Mouse (Mus musculus): ENCODE data around the gene Cyp2d10. TPM values are rescaled to one million over a fixed set of nuclear protein-coding genes. Genes with fewer than 3 reads are reported as not detected.

The Cyp2d10 gene
- total RNA-seq, 1 experiment: not detected

GRCm38 (mm10) chr15:82418616-82419015 is 11.6 kb upstream of the Cyp2d10 start:
- TF ChIP-seq ZNF384 (IDR thresholded peaks at IDR 0.05; ENCODE audit: low read depth, low read length): no peak
- no peak for TF ChIP-seq CHD2 (IDR thresholded peaks at IDR 0.05; ENCODE audit: low read depth, low read length)
- TF ChIP-seq HCFC1 (IDR thresholded peaks at IDR 0.05; ENCODE audit: borderline replicate concordance, insufficient read depth, low read length): no peak
- TF ChIP-seq MAFK (IDR thresholded peaks at IDR 0.05; ENCODE audit: insufficient read depth, low read depth, low read length): no peak
- TF ChIP-seq ZC3H11A (IDR thresholded peaks at IDR 0.05; ENCODE audit: borderline replicate concordance, low read depth, low read length): no peak
- no peak overlapping the region for H3K27ac ChIP-seq (ENCODE audit: insufficient read depth, low read depth, low read length, poor library complexity, severe bottlenecking)
- in situ Hi-C loops (cut with MboI; ENCODE audit: low sequenced_read_pairs in 2 of 2, unreplicated experiment in 2 of 2): no loop called here
- no peak overlapping the region for H3K9ac ChIP-seq (ENCODE audit: insufficient read depth, low read depth, low read length, poor library complexity, severe bottlenecking)
- DNase-seq (ENCODE audit: low read depth, low spot score): no peak
- H3K4me1 ChIP-seq (ENCODE audit: control insufficient read depth in 2 of 2, insufficient read depth in 2 of 2, low read length in 2 of 2, poor library complexity in 1 of 2): no peaks in the 10 kb centered on the region
- H3K4me3 ChIP-seq (ENCODE audit: insufficient read depth in 1 of 2, low read depth in 1 of 2, low read length in 2 of 2, poor library complexity in 1 of 2, severe bottlenecking in 1 of 2): no peak overlapping the region
- H3K36me3 ChIP-seq (ENCODE audit: control insufficient read depth, insufficient read depth, low read length, poor library complexity, severe bottlenecking): no peaks in the 10 kb centered on the region
- H3K9me3 ChIP-seq (ENCODE audit: control insufficient read depth, insufficient read depth, low read depth, low read length): no peaks in the 10 kb centered on the region

DNA sequence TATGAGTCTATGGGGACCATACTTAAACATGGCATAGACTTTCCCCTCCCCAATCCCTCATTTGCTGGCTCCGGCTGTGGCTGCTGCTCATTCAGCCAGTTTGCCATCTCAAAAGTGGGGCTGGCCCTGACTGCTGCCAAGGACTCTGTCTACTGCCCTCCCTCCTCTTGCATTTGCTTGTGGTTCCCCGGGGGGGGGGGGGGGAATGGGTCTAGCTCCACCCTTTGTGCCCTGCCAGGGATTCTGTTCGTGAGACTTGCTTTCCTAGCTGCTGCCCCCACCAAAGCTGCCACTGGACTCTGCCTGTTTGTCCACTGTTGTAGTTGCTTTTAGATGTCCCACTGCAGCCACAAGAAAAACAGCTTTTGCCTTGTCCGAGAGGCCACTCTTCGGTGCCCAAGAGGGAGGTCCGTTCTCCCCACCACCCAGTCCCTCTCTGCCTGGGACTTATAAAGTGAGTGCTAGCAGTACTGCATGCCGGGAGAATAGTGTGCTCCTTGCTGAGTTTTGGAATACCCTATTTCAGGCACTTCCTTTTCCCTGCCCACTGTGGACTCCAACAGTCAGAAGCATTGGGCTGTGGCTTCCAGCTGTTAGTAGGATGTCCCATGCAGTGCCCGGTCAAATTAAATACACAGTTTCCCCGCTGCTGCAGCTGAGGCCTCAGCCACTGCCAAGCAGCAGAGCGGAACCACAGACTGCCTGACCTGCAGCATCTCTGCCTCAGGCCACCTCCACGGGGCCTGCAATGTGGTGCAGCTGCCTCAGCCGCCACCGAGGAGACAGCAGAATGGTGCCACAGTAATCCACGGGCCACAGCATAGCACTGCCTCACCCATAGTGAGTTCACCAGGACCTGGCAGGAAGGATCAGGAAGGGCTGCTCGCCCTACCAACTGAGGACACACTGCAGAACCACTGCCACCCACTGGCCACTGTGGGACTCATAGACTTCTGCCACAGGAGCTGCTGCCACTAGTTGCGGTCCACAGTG is 10.1 kb upstream of the Cyp2d10 start:
- Histone ChIP-seq H3K9ac (ENCODE audit: insufficient read depth, low read depth, low read length, poor library complexity, severe bottlenecking) (no peak overlapping the region), H3K27ac (ENCODE audit: insufficient read depth, low read depth, low read length, poor library complexity, severe bottlenecking) (no peak overlapping the region), H3K4me1 (ENCODE audit: control insufficient read depth in 2 of 2, insufficient read depth in 2 of 2, low read length in 2 of 2, poor library complexity in 1 of 2) (no peaks in the 10 kb centered on the region), H3K36me3 (ENCODE audit: control insufficient read depth, insufficient read depth, low read length, poor library complexity, severe bottlenecking) (no peaks in the 10 kb centered on the region), H3K9me3 (ENCODE audit: control insufficient read depth, insufficient read depth, low read depth, low read length) (no peaks in the 10 kb centered on the region), H3K4me3 (ENCODE audit: insufficient read depth in 1 of 2, low read depth in 1 of 2, low read length in 2 of 2, poor library complexity in 1 of 2, severe bottlenecking in 1 of 2) (peak overlapping the region; percentile 33 to 58; a peak in 3 of 4 replicates)
- DNase-seq (ENCODE audit: low read depth, low spot score): peak; percentile 8
- in situ Hi-C loops (cut with MboI; ENCODE audit: low sequenced_read_pairs in 2 of 2, unreplicated experiment in 2 of 2): no loop called here
- TF ChIP-seq CHD2 (IDR thresholded peaks at IDR 0.05; ENCODE audit: low read depth, low read length) (no peak), ZNF384 (IDR thresholded peaks at IDR 0.05; ENCODE audit: low read depth, low read length) (no peak), MAFK (IDR thresholded peaks at IDR 0.05; ENCODE audit: insufficient read depth, low read depth, low read length) (no peak), HCFC1 (IDR thresholded peaks at IDR 0.05; ENCODE audit: borderline replicate concordance, insufficient read depth, low read length) (no peak), ZC3H11A (IDR thresholded peaks at IDR 0.05; ENCODE audit: borderline replicate concordance, low read depth, low read length) (no peak)

- in situ Hi-C loops (cut with MboI; ENCODE audit: low sequenced_read_pairs in 2 of 2, unreplicated experiment in 2 of 2): no loop called here
- TF ChIP-seq ZNF384 (IDR thresholded peaks at IDR 0.05; ENCODE audit: low read depth, low read length): no peak
- TF ChIP-seq HCFC1 (IDR thresholded peaks at IDR 0.05; ENCODE audit: borderline replicate concordance, insufficient read depth, low read length): no peak
- no peaks in the 10 kb centered on the region for H3K9me3 ChIP-seq (ENCODE audit: control insufficient read depth, insufficient read depth, low read depth, low read length)
- H3K4me3 ChIP-seq (ENCODE audit: insufficient read depth in 1 of 2, low read depth in 1 of 2, low read length in 2 of 2, poor library complexity in 1 of 2, severe bottlenecking in 1 of 2): no peak overlapping the region
- DNase-seq (ENCODE audit: low read depth, low spot score): no peak
- no peak overlapping the region for H3K9ac ChIP-seq (ENCODE audit: insufficient read depth, low read depth, low read length, poor library complexity, severe bottlenecking)
- H3K4me1 ChIP-seq (ENCODE audit: control insufficient read depth in 2 of 2, insufficient read depth in 2 of 2, low read length in 2 of 2, poor library complexity in 1 of 2): no peaks in the 10 kb centered on the region
- no peaks in the 10 kb centered on the region for H3K36me3 ChIP-seq (ENCODE audit: control insufficient read depth, insufficient read depth, low read length, poor library complexity, severe bottlenecking)
- no peak overlapping the region for H3K27ac ChIP-seq (ENCODE audit: insufficient read depth, low read depth, low read length, poor library complexity, severe bottlenecking)
Measured at GRCm38 (mm10) chr15:82407536-82407935, 541 bp upstream of the Cyp2d10 start.

DNA sequence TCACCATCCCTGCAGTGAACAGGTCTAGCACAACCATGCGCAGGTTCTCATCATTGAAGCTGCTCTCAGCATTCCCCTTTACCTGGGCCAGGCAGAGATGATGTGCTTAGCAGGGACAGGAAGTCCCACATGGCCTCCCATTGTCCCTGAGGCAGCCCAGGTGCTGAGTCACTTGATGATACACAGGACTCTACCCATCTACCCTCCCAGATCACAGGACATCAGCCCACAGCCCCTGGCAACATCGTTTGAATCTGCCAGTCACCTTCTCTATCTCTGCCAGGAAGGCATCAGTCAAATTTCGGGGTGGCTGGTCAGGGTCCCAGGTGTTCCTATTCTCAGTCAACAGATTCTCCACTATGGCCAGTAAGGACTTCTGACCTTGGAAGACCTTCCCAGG is 2.8 kb downstream of the Cyp2d10 start:
- Histone ChIP-seq H3K27ac (ENCODE audit: insufficient read depth, low read depth, low read length, poor library complexity, severe bottlenecking) (no peak overlapping the region), H3K4me3 (ENCODE audit: insufficient read depth in 1 of 2, low read depth in 1 of 2, low read length in 2 of 2, poor library complexity in 1 of 2, severe bottlenecking in 1 of 2) (no peak overlapping the region), H3K9me3 (ENCODE audit: control insufficient read depth, insufficient read depth, low read depth, low read length) (no peaks in the 10 kb centered on the region), H3K4me1 (ENCODE audit: control insufficient read depth in 2 of 2, insufficient read depth in 2 of 2, low read length in 2 of 2, poor library complexity in 1 of 2) (no peaks in the 10 kb centered on the region), H3K36me3 (ENCODE audit: control insufficient read depth, insufficient read depth, low read length, poor library complexity, severe bottlenecking) (no peaks in the 10 kb centered on the region), H3K9ac (ENCODE audit: insufficient read depth, low read depth, low read length, poor library complexity, severe bottlenecking) (no peak overlapping the region)
- no peak for TF ChIP-seq MAFK (IDR thresholded peaks at IDR 0.05; ENCODE audit: insufficient read depth, low read depth, low read length)
- TF ChIP-seq CHD2 (IDR thresholded peaks at IDR 0.05; ENCODE audit: low read depth, low read length): no peak
- TF ChIP-seq ZC3H11A (IDR thresholded peaks at IDR 0.05; ENCODE audit: borderline replicate concordance, low read depth, low read length): no peak
- no peak for TF ChIP-seq ZNF384 (IDR thresholded peaks at IDR 0.05; ENCODE audit: low read depth, low read length)
- TF ChIP-seq HCFC1 (IDR thresholded peaks at IDR 0.05; ENCODE audit: borderline replicate concordance, insufficient read depth, low read length): no peak
- DNase-seq (ENCODE audit: low read depth, low spot score): no peak
- in situ Hi-C loops (cut with MboI; ENCODE audit: low sequenced_read_pairs in 2 of 2, unreplicated experiment in 2 of 2): no loop called here

All from ES-E14 (cell line).